Mouse (Mus musculus) CH12.LX (cell line): ENCODE measurements around the gene Ybx3. TPM values are rescaled to one million over a fixed set of nuclear protein-coding genes. Genes with fewer than 3 reads are reported as not detected.

ENCODE experiments used
- DNase-seq: peaks from one replicate; pipeline ENCODE4 v3.0.0-alpha.2; 2013; ENCODE audit errors: extremely low read depth
- H3K27ac ChIP-seq: 2 replicates; pipeline ENCODE4 v1.5.1; 2012; ENCODE audit warnings: low read depth, mild to moderate bottlenecking, control low read depth, moderate library complexity; ENCODE audit not compliant: insufficient read depth
- H3K27me3 ChIP-seq: replicated peaks from 2 replicates; pipeline ENCODE3; 2012; ENCODE audit warnings: inconsistent platforms
- H3K36me3 ChIP-seq, 2 experiments: replicated peaks in 1 of 2; 2 replicates each; pipeline versions ENCODE3 to v1.6.1; 2012; ENCODE audit warnings: inconsistent platforms in 1 of 2, low read length in 1 of 2, mild to moderate bottlenecking in 1 of 2, mixed read lengths in 1 of 2, moderate library complexity in 1 of 2; ENCODE audit not compliant: control insufficient read depth in 1 of 2, insufficient read depth in 1 of 2
- H3K4me1 ChIP-seq, 2 experiments: 2 replicates each; pipeline ENCODE4 v1.6.1; 2012; ENCODE audit warnings: inconsistent platforms in 1 of 2, moderate library complexity in 1 of 2; ENCODE audit not compliant: insufficient read depth in 2 of 2, control insufficient read depth in 1 of 2
- H3K4me2 ChIP-seq: 2 replicates; pipeline ENCODE4 v1.6.1; 2012; ENCODE audit warnings: low read depth, mild to moderate bottlenecking, control low read depth; ENCODE audit not compliant: poor library complexity, insufficient read depth, severe bottlenecking
- H3K4me3 ChIP-seq, 3 experiments: fragments of 150-350 bp in 1 of 3; sonication (generic) in 1 of 3; replicated peaks in 1 of 3; 2 replicates each; pipeline versions ENCODE3 to v1.5.1; 2011 to 2012; ENCODE audit warnings: low read depth in 2 of 3, low read length in 2 of 3, mild to moderate bottlenecking in 2 of 3, moderate library complexity in 2 of 3, control low read depth in 1 of 3, improper control_type of control experiment in 1 of 3, inconsistent platforms in 1 of 3, mixed read lengths in 1 of 3; ENCODE audit not compliant: poor library complexity in 1 of 3
- H3K79me2 ChIP-seq: replicated peaks from 2 replicates; pipeline ENCODE4 v1.6.1; 2012; ENCODE audit warnings: mild to moderate bottlenecking, moderate library complexity; ENCODE audit not compliant: control insufficient read depth, poor library complexity, insufficient read depth, severe bottlenecking; ENCODE audit errors: extremely low read depth
- H3K9ac ChIP-seq: 2 replicates; pipeline ENCODE4 v1.6.1; 2012; ENCODE audit warnings: low read depth, mild to moderate bottlenecking, control low read depth, moderate library complexity; ENCODE audit not compliant: insufficient read depth
- H3K9me3 ChIP-seq: replicated peaks from 2 replicates; pipeline ENCODE3; 2012; ENCODE audit warnings: low read length, inconsistent platforms, mixed read lengths
- CHD1 ChIP-seq: IDR thresholded peaks from 2 replicates; pipeline ENCODE4 v1.6.1; 2012; ENCODE audit warnings: low read depth, low read length, improper control_type of control experiment, inconsistent platforms
- CTCF ChIP-seq, 2 experiments: IDR thresholded peaks in 1 of 2; conservative IDR thresholded peaks in 1 of 2; 2 replicates each; pipeline ENCODE4 v1.5.1; 2011 to 2012; ENCODE audit warnings: low read depth in 2 of 2, low read length in 2 of 2, improper control_type of control experiment in 1 of 2, inconsistent platforms in 1 of 2, mild to moderate bottlenecking in 1 of 2, moderate library complexity in 1 of 2
- EP300 ChIP-seq: IDR thresholded peaks from 2 replicates; pipeline ENCODE4 v1.6.1; 2011; ENCODE audit warnings: low read length, improper control_type of control experiment
- ETS1 ChIP-seq: conservative IDR thresholded peaks from 2 replicates; pipeline ENCODE4 v1.6.1; 2012; ENCODE audit warnings: low read depth, mild to moderate bottlenecking, inconsistent platforms, low read length, improper control_type of control experiment, moderate library complexity
- HCFC1 ChIP-seq: IDR thresholded peaks from 2 replicates; pipeline ENCODE4 v1.6.1; 2012; ENCODE audit warnings: low read depth, mild to moderate bottlenecking, inconsistent platforms, low read length, improper control_type of control experiment
- JUN ChIP-seq: IDR thresholded peaks from 2 replicates; pipeline ENCODE4 v1.6.1; 2011; ENCODE audit warnings: low read depth, mild to moderate bottlenecking, low read length, improper control_type of control experiment, moderate library complexity; ENCODE audit not compliant: insufficient read depth
- JUND ChIP-seq: conservative IDR thresholded peaks from 2 replicates; pipeline ENCODE4 v1.6.1; 2011; ENCODE audit warnings: low read depth, low read length, improper control_type of control experiment
- KAT2A ChIP-seq: IDR thresholded peaks from 2 replicates; pipeline ENCODE4 v1.6.1; 2012; ENCODE audit warnings: low read length, improper control_type of control experiment, inconsistent platforms; ENCODE audit not compliant: insufficient replicate concordance
- MAFK ChIP-seq: IDR thresholded peaks from 2 replicates; pipeline ENCODE4 v1.6.1; 2011; ENCODE audit warnings: low read length, improper control_type of control experiment; ENCODE audit not compliant: insufficient replicate concordance
- MAX ChIP-seq: IDR thresholded peaks from 2 replicates; pipeline ENCODE4 v1.6.1; 2011; ENCODE audit warnings: low read length, improper control_type of control experiment
- MXI1 ChIP-seq: IDR thresholded peaks from 2 replicates; pipeline ENCODE4 v1.6.1; 2011; ENCODE audit warnings: mild to moderate bottlenecking, low read depth, low read length, improper control_type of control experiment
- NELFE ChIP-seq: IDR thresholded peaks from 2 replicates; pipeline ENCODE4 v1.6.1; 2011; ENCODE audit warnings: low read depth, low read length, improper control_type of control experiment
- NRF1 ChIP-seq: IDR thresholded peaks from 2 replicates; pipeline ENCODE4 v1.6.1; 2014; ENCODE audit warnings: low read depth, mild to moderate bottlenecking, inconsistent platforms, low read length, improper control_type of control experiment, moderate library complexity
- POLR2A ChIP-seq: IDR thresholded peaks from 2 replicates; pipeline ENCODE4 v1.6.1; 2011; ENCODE audit warnings: low read depth, mild to moderate bottlenecking, improper control_type of control experiment, low read length
- POLR2AphosphoS2 ChIP-seq: IDR thresholded peaks from 2 replicates; pipeline ENCODE4 v1.6.1; 2011; ENCODE audit warnings: low read depth, low read length, improper control_type of control experiment
- RAD21 ChIP-seq: IDR thresholded peaks from 2 replicates; pipeline ENCODE4 v1.6.1; 2011; ENCODE audit warnings: low read depth, mild to moderate bottlenecking, low read length, improper control_type of control experiment, moderate library complexity
- RCOR1 ChIP-seq: conservative IDR thresholded peaks from 2 replicates; pipeline ENCODE4 v1.6.1; 2012; ENCODE audit warnings: low read depth, mild to moderate bottlenecking, inconsistent platforms, low read length, improper control_type of control experiment
- SMC3 ChIP-seq: IDR thresholded peaks from 2 replicates; pipeline ENCODE4 v1.6.1; 2011; ENCODE audit warnings: low read depth, low read length, improper control_type of control experiment
- UBTF ChIP-seq: IDR thresholded peaks from 2 replicates; pipeline ENCODE4 v1.6.1; 2012; ENCODE audit warnings: low read depth, mild to moderate bottlenecking, inconsistent platforms, low read length, improper control_type of control experiment, moderate library complexity
- USF2 ChIP-seq: conservative IDR thresholded peaks from 2 replicates; pipeline ENCODE4 v1.6.1; 2011; ENCODE audit warnings: low read depth, low read length, improper control_type of control experiment
- ZC3H11A ChIP-seq: IDR thresholded peaks from 2 replicates; pipeline ENCODE4 v1.6.1; 2012; ENCODE audit warnings: low read depth, mild to moderate bottlenecking, inconsistent platforms, low read length, improper control_type of control experiment
- dilution Hi-C: fragments of 300-500 bp; cut with MboI; formaldehyde crosslinking; loops from 2 replicates; pipeline ENCODE4 v1.14.3; 2020; ENCODE audit warnings: low sequenced_read_pairs; ENCODE audit not compliant: extremely low pct_unique_long_range_greater_than_20kb, extremely low pct_ligation_motif_present
- in situ Hi-C: fragments of 300-500 bp; cut with MboI; formaldehyde crosslinking; loops from 3 replicates; pipeline ENCODE4 v1.14.3; 2019; ENCODE audit warnings: low sequenced_read_pairs, low pct_ligation_motif_present, low pct_unique_long_range_greater_than_20kb, mixed read lengths
- polyA plus RNA-seq: library from polyadenylated mRNA; unstranded; fragments of >175 nt; gene quantifications from 2 replicates; pipeline ENCODE4 v1.2.1, GENCODE M21; 2012; ENCODE audit warnings: low read depth; ENCODE audit not compliant: insufficient read length
- total RNA-seq, 2 experiments: library from RNA; depleted of rRNA; stranded (reverse); fragments of 300-350 nt in 1 of 2; fragments of >200 nt in 1 of 2; gene quantifications; 2 replicates each; pipeline ENCODE4 v1.2.3; 2012 to 2014

Gene Ybx3
- total and polyA plus RNA-seq, 3 experiments: 391 to 620 (median 410) TPM

GRCm38 (mm10) chr6:131388040-131389021, at the start of gene Ybx3 (continued):
- TF ChIP-seq KAT2A: no peak

DNA sequence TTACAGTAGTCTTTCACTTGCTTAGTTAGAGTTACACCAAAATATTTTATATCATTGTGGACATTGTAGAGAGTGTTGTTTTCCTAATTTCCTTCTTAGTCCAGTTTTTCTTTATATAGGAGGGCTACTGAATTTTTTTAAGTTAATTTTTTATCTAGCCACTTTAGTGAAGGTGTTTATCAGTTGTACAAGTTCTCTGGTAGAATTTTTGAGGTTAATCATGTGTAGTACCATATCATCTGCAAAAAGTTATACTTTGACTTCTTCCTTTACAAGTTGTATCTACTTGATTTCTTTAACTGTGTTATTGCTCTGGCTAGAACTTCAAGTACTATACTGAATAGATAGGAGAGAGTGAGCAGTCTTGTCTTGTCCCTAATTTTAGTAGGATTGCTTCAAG, 48.4 kb upstream of the Ybx3 start:
- no peak for TF ChIP-seq EP300
- no peak for TF ChIP-seq MAX
- no peak for TF ChIP-seq RAD21
- no peak for TF ChIP-seq JUND
- no peak for TF ChIP-seq HCFC1
- no peak for TF ChIP-seq MAFK
- no peak for TF ChIP-seq ETS1
- no peak for TF ChIP-seq USF2
- no peak for TF ChIP-seq POLR2AphosphoS2
- TF ChIP-seq CTCF (conservative IDR thresholded peaks at IDR 0.05 in 1 of 2, IDR thresholded peaks at IDR 0.05 in 1 of 2; ENCODE audit: low read depth in 2 of 2, low read length in 2 of 2): no peak
- TF ChIP-seq ZC3H11A: no peak
- TF ChIP-seq RCOR1: no peak
- no peak for TF ChIP-seq SMC3
- TF ChIP-seq POLR2A: no peak
- no peak for TF ChIP-seq NRF1
- TF ChIP-seq MXI1: no peak
- dilution Hi-C loops: no loop called here
- no peaks in the 10 kb centered on the region for H3K9me3 ChIP-seq

GRCm38 (mm10) chr6:131434088-131434487, 45.8 kb upstream of the Ybx3 start:
- in situ Hi-C loops: no loop called here
- Histone ChIP-seq H3K4me1 (no peaks in the 10 kb centered on the region), H3K4me2 (no peak overlapping the region)
- no peak for DNase-seq
- no peak for TF ChIP-seq RAD21
- no peak for TF ChIP-seq NELFE
- no peak for TF ChIP-seq EP300
- no peak for TF ChIP-seq CTCF (conservative IDR thresholded peaks at IDR 0.05 in 1 of 2, IDR thresholded peaks at IDR 0.05 in 1 of 2; ENCODE audit: low read depth in 2 of 2, low read length in 2 of 2)
- no peak for TF ChIP-seq CHD1
- no peak for TF ChIP-seq RCOR1
- no peak for TF ChIP-seq SMC3
- TF ChIP-seq JUN: no peak
- no peak for TF ChIP-seq UBTF
- no peak for TF ChIP-seq MAX
- TF ChIP-seq, all 38 proteins: peak for 0
- Histone ChIP-seq H3K36me3 (no peaks in the 10 kb centered on the region), H3K9ac (no peak overlapping the region), H3K79me2 (no peaks in the 10 kb centered on the region), H3K9me3 (no peaks in the 10 kb centered on the region), H3K27ac (no peak overlapping the region), H3K27me3 (peaks cover 40% of the 10 kb centered on the region), H3K4me3 (no peak overlapping the region)
- dilution Hi-C loops: no loop called here

More for the DNA sequence above, 48.4 kb upstream of the Ybx3 start:
- Histone ChIP-seq H3K4me1 (no peaks in the 10 kb centered on the region), H3K36me3 (no peaks in the 10 kb centered on the region), H3K79me2 (no peaks in the 10 kb centered on the region), H3K27me3 (peaks cover 28% of the 10 kb centered on the region), H3K27ac (no peak overlapping the region), H3K9ac (no peak overlapping the region), H3K4me2 (no peak overlapping the region), H3K4me3 (no peak overlapping the region)
- in situ Hi-C loops: no loop called here
- DNase-seq: no peak
